Mouse (Mus musculus) heart, embryonic 14.5 days (tissue): ENCODE data around the gene Grap2. TPM values are rescaled to one million over a fixed set of nuclear protein-coding genes. Genes with fewer than 3 reads are reported as not detected.

Experiments
- ATAC-seq: fragments of 200-750 bp; cut with Nextera tagmentation; 2 replicates; pipeline ENCODE4 v1.8.0; 2017; ENCODE audit warnings: low read depth, moderate TSS enrichment; ENCODE audit not compliant: insufficient number of reproducible peaks, insufficient read depth, low FRiP score
- H3K27ac ChIP-seq, 2 experiments: fragments of 200-500 bp in 1 of 2; fragments of 300-500 bp in 1 of 2; sonication (generic) in 1 of 2; replicated peaks in 1 of 2; 2 replicates each; pipeline ENCODE4 v1.5.1; 2012 to 2014; ENCODE audit warnings: low read depth in 2 of 2, low read length in 2 of 2, control low read depth in 1 of 2, mild to moderate bottlenecking in 1 of 2, mixed read lengths in 1 of 2; ENCODE audit not compliant: control insufficient read depth in 1 of 2, insufficient read depth in 1 of 2
- H3K27me3 ChIP-seq: fragments of 300-500 bp; sonication (generic); 2 replicates; pipeline ENCODE4 v1.6.1; 2014; ENCODE audit warnings: mild to moderate bottlenecking, low read length, control low read depth; ENCODE audit not compliant: control insufficient read depth, insufficient read depth
- H3K36me3 ChIP-seq: fragments of 300-500 bp; sonication (generic); 2 replicates; pipeline ENCODE4 v1.6.1; 2014; ENCODE audit warnings: mild to moderate bottlenecking, control low read depth, low read length, mixed read lengths; ENCODE audit not compliant: control insufficient read depth, insufficient read depth
- H3K4me1 ChIP-seq, 2 experiments: fragments of 200-500 bp in 1 of 2; fragments of 300-500 bp in 1 of 2; sonication (generic) in 1 of 2; 2 replicates each; pipeline ENCODE4 v1.6.1; 2012 to 2014; ENCODE audit warnings: low read length in 2 of 2, control low read depth in 1 of 2, mixed read lengths in 1 of 2; ENCODE audit not compliant: control insufficient read depth in 2 of 2, insufficient read depth in 2 of 2
- H3K4me2 ChIP-seq: fragments of 300-500 bp; sonication (generic); 2 replicates; pipeline ENCODE4 v1.6.1; 2014; ENCODE audit warnings: mild to moderate bottlenecking, low read length
- H3K4me3 ChIP-seq, 2 experiments: fragments of 200-500 bp in 1 of 2; fragments of 300-500 bp in 1 of 2; sonication (generic) in 1 of 2; 2 replicates each; pipeline ENCODE4 v1.5.1; 2012 to 2014; ENCODE audit warnings: low read length in 2 of 2, mild to moderate bottlenecking in 2 of 2, control low read depth in 1 of 2, low read depth in 1 of 2, moderate library complexity in 1 of 2; ENCODE audit not compliant: control insufficient read depth in 1 of 2, insufficient read depth in 1 of 2
- H3K9ac ChIP-seq: fragments of 300-500 bp; sonication (generic); 2 replicates; pipeline ENCODE4 v1.6.1; 2014; ENCODE audit warnings: mild to moderate bottlenecking, low read length
- H3K9me3 ChIP-seq: fragments of 300-500 bp; sonication (generic); 2 replicates; pipeline ENCODE4 v1.6.1; 2016; ENCODE audit warnings: low read length, control low read depth; ENCODE audit not compliant: control insufficient read depth
- WGBS: fragments of 180-500 bp; shearing (Covaris S2); extraction: QIAGEN DNeasy Blood & Tissue Kit; methylation state at CpG from one replicate; pipeline ENCODE4 v1.1.7; 2014; 5-methylcytosine and 5-hydroxymethylcytosine counted together
- polyA plus RNA-seq: library from polyadenylated mRNA; unstranded; fragments of >200 nt; fragmentation: Nextera tagmentation; extraction: Ambion mirVana; gene quantifications from 2 replicates; pipeline ENCODE4 v1.2.1, GENCODE M21; 2014

The Grap2 gene
- polyA plus RNA-seq, 1 experiment from 2014 or later: 2.4 TPM

DNA sequence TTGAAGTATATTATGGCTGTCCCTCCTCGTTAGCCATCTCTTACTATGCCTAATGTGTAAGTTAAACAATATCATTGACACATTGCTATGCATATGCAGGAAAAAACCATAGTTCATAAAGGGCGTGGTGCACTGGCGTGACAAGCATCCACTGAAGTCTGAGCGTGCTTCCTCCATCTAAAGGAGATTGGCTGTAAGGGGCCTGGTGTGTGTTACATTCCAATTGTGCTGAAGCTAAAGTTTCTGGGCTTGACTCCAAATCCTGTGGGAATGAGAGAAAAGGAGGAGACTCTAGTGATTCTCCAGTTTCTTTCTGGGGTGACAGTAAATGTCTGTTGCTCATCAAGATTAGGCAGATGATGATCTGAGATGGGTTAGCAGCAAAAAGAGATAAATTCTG lies 4.7 kb upstream of the Grap2 start:
- H3K9ac ChIP-seq: no peak overlapping the region
- 54% methylated on average over 4 of the region's 4 CpGs for WGBS
- no peak overlapping the region for H3K27ac ChIP-seq
- no peak overlapping the region for H3K4me3 ChIP-seq
- H3K4me2 ChIP-seq: no peak overlapping the region
- H3K36me3 ChIP-seq: no peaks in the 10 kb centered on the region
- no peak for ATAC-seq
- H3K27me3 ChIP-seq: peaks cover 36% of the 10 kb centered on the region
- H3K9me3 ChIP-seq: no peaks in the 10 kb centered on the region
- H3K4me1 ChIP-seq: no peaks in the 10 kb centered on the region

DNA sequence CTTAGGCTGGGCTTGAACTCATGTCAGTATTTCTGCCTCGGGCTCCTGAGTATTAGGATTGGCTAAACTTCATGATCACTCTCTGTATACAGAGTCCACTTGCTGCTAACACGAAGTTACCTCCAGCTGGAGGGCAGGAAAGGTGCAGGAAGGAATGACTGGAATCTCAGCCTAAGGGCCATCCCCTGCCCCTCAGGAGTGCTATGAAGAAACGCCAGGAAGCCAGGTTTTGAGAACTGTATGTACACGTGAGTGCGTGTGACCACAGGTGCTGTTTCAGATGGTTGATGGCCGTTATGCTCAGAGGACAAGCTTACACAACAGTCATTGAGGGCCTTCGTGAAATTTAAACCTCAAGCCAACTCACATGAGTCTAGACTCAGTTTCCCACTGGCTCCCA lies 3.2 kb upstream of the Grap2 start:
- ATAC-seq: no peak
- H3K4me2 ChIP-seq: no peak overlapping the region
- H3K4me1 ChIP-seq: no peaks in the 10 kb centered on the region
- no peak overlapping the region for H3K27ac ChIP-seq
- WGBS: 68% methylated on average over 7 of the region's 7 CpGs
- no peak overlapping the region for H3K4me3 ChIP-seq
- no peaks in the 10 kb centered on the region for H3K36me3 ChIP-seq
- H3K9ac ChIP-seq: no peak overlapping the region
- H3K27me3 ChIP-seq: peaks cover 46% of the 10 kb centered on the region
- H3K9me3 ChIP-seq: no peaks in the 10 kb centered on the region

DNA sequence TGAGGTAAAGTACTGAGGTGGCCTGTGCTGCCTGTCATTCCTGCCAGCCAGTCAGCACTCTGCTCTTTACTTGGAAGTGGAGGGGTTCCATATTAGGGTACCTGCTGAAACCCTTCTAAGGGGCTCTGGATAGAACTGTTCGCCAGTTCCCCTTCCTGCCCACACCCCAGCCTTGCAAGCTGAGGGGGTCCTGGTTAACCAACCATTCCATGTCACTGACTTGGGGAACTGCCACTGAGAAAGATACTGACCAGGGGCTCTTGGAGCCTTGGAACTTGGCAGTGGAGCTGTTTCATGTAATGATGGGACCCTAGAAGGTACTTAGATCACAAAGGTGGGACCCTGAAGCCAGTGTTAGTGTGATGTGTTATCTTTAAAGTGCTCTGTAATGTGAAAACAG lies 2.2 kb upstream of the Grap2 start:
- no peak for ATAC-seq
- Histone ChIP-seq H3K9me3 (no peaks in the 10 kb centered on the region), H3K4me3 (no peak overlapping the region), H3K36me3 (no peaks in the 10 kb centered on the region), H3K4me1 (no peaks in the 10 kb centered on the region), H3K4me2 (no peak overlapping the region), H3K27ac (no peak overlapping the region), H3K9ac (no peak overlapping the region), H3K27me3 (peaks cover 47% of the 10 kb centered on the region)
- 70% methylated on average over 1 of the region's 1 CpGs for WGBS

DNA sequence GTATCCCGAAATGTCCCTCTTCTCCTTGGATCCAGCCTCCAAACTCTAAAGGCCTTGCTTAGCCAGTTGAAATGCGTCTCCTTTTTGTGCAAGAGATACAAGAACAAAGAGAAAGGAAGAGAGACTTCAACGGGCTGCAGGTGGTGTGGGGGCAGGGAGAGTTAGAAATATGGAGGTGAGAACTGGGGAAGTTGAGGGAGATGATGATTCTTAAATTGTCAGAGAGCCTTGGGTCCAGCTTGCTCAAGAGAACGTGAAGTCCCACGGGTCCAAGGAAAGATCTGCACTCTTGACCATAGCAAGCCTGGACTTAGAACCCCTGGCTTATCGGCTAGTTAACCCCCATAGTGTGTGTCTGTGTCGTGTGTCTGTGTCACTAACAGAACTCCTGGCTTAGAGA lies 783 bp upstream of the Grap2 start:
- Histone ChIP-seq H3K9ac (no peak overlapping the region), H3K4me2 (no peak overlapping the region), H3K36me3 (no peaks in the 10 kb centered on the region), H3K27me3 (peaks cover 58% of the 10 kb centered on the region), H3K4me3 (no peak overlapping the region), H3K9me3 (no peaks in the 10 kb centered on the region), H3K4me1 (no peaks in the 10 kb centered on the region), H3K27ac (no peak overlapping the region)
- WGBS: 58% methylated on average over 7 of the region's 7 CpGs
- ATAC-seq: no peak

DNA sequence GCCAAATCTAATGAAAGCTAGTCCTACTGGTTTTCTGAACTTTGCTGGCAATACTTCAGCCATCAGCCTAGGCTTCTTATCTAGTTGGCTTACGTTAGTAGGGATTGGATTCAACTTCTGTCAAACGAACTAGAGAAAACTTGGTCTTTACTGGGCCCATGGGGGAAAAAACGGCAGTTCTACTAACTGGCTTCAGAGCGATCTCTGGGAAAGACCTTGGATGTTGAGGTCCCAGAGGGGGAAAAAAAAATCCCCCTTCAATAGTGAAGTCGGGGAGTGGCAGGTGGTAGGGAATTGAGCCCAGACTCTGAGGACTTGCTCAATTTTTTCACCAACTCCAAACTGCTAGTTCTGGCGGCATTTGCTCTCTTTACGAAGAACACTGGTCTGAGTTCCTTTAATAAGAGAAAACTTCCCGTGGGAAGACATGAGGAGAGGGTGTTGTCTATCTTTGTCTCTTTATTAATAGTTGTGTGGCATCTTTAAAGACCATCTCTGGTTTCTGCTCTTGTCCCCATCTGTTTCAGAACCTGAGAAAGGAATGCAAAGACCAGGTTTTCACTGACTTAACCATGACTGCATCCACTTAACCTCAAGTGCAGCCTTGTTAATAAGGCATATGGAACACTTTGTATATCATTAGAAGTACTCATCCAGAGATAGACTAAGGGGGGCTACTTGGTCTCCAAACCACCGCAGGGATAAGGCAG lies 572 bp downstream of the Grap2 start:
- Histone ChIP-seq H3K36me3 (no peaks in the 10 kb centered on the region), H3K9me3 (no peaks in the 10 kb centered on the region), H3K4me2 (no peak overlapping the region), H3K27me3 (peaks cover 68% of the 10 kb centered on the region), H3K4me1 (peaks cover 3 to 8% of the 10 kb centered on the region in 2 experiments; a peak in 3 of 4 replicates), H3K27ac (no peak overlapping the region), H3K9ac (no peak overlapping the region), H3K4me3 (no peak overlapping the region)
- ATAC-seq: no peak
- WGBS: 59% methylated on average over 9 of the region's 9 CpGs

DNA sequence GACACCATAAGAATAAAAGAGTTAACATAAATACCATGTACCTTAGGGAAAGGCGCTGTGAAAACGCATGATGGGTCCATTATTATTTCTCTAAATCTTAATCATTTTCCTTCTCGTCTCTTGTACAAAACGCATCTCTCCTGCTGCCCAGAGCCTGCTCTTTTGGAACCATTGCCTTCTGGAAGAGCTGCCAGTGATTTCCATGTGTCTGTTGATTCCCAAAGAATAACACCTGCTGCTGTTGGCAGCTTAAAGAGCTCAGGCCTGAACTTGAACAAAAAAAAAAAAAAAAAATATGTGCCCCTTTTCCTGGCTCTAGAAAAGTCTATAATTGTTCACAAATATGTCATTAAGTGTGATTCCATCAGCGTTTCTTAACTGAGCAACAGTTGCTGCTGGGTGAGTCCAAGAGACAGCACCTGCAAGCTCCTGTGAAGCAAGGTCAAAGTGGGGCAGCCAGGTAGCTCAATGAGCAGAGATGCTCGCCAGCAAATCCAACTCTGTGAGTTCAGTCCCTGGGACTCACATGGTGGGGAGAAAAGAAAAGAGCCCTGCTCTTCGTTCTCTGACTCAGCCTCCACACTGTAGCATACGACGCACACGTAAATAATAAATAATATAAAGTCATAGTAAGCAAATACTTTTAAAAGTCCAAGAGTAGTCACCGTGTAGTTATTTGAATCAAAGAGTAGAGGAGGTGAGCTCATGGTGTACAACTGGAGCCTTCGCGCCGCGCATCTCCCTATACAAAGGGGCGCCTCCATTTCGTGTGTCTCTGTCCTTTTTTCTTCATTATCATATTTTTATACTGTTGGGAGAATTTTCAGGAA lies 2.0 kb downstream of the Grap2 start:
- 87% methylated on average over 17 of the region's 17 CpGs for WGBS
- Histone ChIP-seq H3K4me1 (peaks cover 3 to 8% of the 10 kb centered on the region in 2 experiments; a peak in 3 of 4 replicates), H3K4me2 (no peak overlapping the region), H3K9me3 (no peaks in the 10 kb centered on the region), H3K4me3 (no peak overlapping the region), H3K27me3 (peaks cover 61% of the 10 kb centered on the region), H3K27ac (no peak overlapping the region), H3K36me3 (no peaks in the 10 kb centered on the region), H3K9ac (no peak overlapping the region)
- ATAC-seq: no peak

DNA sequence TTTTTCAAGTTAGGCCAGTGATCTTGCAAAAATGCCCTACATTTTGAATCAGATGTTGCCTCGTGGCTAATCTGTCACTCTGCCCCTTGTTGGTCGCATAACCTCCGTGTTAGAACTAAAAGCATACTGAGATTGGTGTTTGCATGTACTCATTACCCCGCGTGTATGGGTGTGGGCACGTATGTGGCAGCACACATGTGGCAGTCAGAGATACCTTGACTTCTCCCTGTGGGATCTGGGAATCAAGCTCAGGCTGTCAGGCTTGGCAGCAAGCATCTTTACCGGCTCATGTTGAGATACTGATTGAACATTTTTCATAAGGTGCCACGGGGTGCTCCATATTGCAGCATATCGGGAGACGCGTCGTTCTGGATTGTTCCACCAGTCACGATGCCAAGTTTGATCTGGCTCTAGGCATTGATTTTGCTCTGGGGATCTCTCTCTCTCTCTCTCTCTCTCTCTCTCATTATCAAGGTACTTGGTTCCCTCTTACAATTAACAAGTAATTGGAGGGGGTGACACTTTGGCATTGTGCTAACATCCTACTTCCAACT lies 3.5 kb downstream of the Grap2 start:
- Histone ChIP-seq H3K4me1 (peaks cover 3 to 8% of the 10 kb centered on the region in 2 experiments; a peak in 3 of 4 replicates), H3K36me3 (no peaks in the 10 kb centered on the region), H3K9ac (no peak overlapping the region), H3K4me2 (no peak overlapping the region), H3K4me3 (no peak overlapping the region), H3K27ac (no peak overlapping the region), H3K9me3 (no peaks in the 10 kb centered on the region), H3K27me3 (peaks cover 59% of the 10 kb centered on the region)
- WGBS: 87% methylated on average over 13 of the region's 13 CpGs
- ATAC-seq: no peak
